Mouse (Mus musculus): ENCODE measurements around the gene Pde4b. TPM values are rescaled to one million over a fixed set of nuclear protein-coding genes. Genes with fewer than 3 reads are reported as not detected.

The Pde4b gene
- polyA plus RNA-seq, 1 experiment from 2014 or later: 9.6 TPM

GRCm38 (mm10) chr4:102302568-102302967 lies 215.2 kb downstream of the Pde4b start:
- Histone ChIP-seq H3K27me3 (no peaks in the 10 kb centered on the region), H3K9ac (no peak overlapping the region), H3K4me3 (no peak overlapping the region), H3K9me3 (no peaks in the 10 kb centered on the region), H3K36me3 (no peaks in the 10 kb centered on the region), H3K4me1 (no peaks in the 10 kb centered on the region), H3K4me2 (no peak overlapping the region), H3K27ac (no peak overlapping the region)
- no peak for ATAC-seq (ENCODE audit: insufficient number of reproducible peaks, insufficient read depth, low FRiP score, low TSS enrichment, low read depth)
- 82% methylated on average over 4 of the region's 4 CpGs for WGBS

GRCm38 (mm10) chr4:102307661-102308297 lies 220.4 kb downstream of the Pde4b start:
- H3K27ac ChIP-seq: no peak overlapping the region
- H3K9me3 ChIP-seq: no peaks in the 10 kb centered on the region
- H3K9ac ChIP-seq: no peak overlapping the region
- ATAC-seq (ENCODE audit: insufficient number of reproducible peaks, insufficient read depth, low FRiP score, low TSS enrichment, low read depth): no peak
- no peaks in the 10 kb centered on the region for H3K27me3 ChIP-seq
- no peak overlapping the region for H3K4me3 ChIP-seq
- H3K36me3 ChIP-seq: no peaks in the 10 kb centered on the region
- no peaks in the 10 kb centered on the region for H3K4me1 ChIP-seq
- no peak overlapping the region for H3K4me2 ChIP-seq
- WGBS: 73% methylated on average over 4 of the region's 4 CpGs

GRCm38 (mm10) chr4:102310630-102311029 lies 223.3 kb downstream of the Pde4b start:
- Histone ChIP-seq H3K27ac (no peak overlapping the region), H3K4me1 (0 out of 2 replicates have a peak, but pooled peaks cover 2% of the 10 kb centered on the region), H3K4me3 (no peak overlapping the region), H3K36me3 (no peaks in the 10 kb centered on the region), H3K9ac (no peak overlapping the region), H3K9me3 (no peaks in the 10 kb centered on the region), H3K27me3 (no peaks in the 10 kb centered on the region), H3K4me2 (no peak overlapping the region)
- ATAC-seq (ENCODE audit: insufficient number of reproducible peaks, insufficient read depth, low FRiP score, low TSS enrichment, low read depth): no peak

- Histone ChIP-seq H3K9me3 (no peaks in the 10 kb centered on the region), H3K4me1 (0 out of 2 replicates have a peak, but pooled peaks cover 4% of the 10 kb centered on the region), H3K4me2 (no peak overlapping the region), H3K9ac (no peak overlapping the region), H3K27me3 (no peaks in the 10 kb centered on the region), H3K4me3 (no peak overlapping the region), H3K27ac (no peak overlapping the region), H3K36me3 (no peaks in the 10 kb centered on the region)
- ATAC-seq (ENCODE audit: insufficient number of reproducible peaks, insufficient read depth, low FRiP score, low TSS enrichment, low read depth): no peak
- WGBS: 82% methylated on average over 2 of the region's 2 CpGs
These were observed 228.7 kb downstream of the Pde4b start for GRCm38 (mm10) chr4:102316011-102316410.

- H3K4me1 ChIP-seq: 0 out of 2 replicates have a peak, but pooled peaks cover 4% of the 10 kb centered on the region
- no peak for ATAC-seq (ENCODE audit: insufficient number of reproducible peaks, insufficient read depth, low FRiP score, low TSS enrichment, low read depth)
- 53% methylated on average over 5 of the region's 5 CpGs for WGBS
These were observed 229.4 kb downstream of the Pde4b start for GRCm38 (mm10) chr4:102316699-102317285.

GRCm38 (mm10) chr4:102318596-102318995 lies 231.3 kb downstream of the Pde4b start:
- no peak for ATAC-seq (ENCODE audit: insufficient number of reproducible peaks, insufficient read depth, low FRiP score, low TSS enrichment, low read depth)
- Histone ChIP-seq H3K4me3 (no peak overlapping the region), H3K4me2 (no peak overlapping the region), H3K9ac (no peak overlapping the region), H3K27ac (no peak overlapping the region), H3K36me3 (no peaks in the 10 kb centered on the region), H3K9me3 (no peaks in the 10 kb centered on the region), H3K4me1 (0 out of 2 replicates have a peak, but pooled peaks cover 4% of the 10 kb centered on the region), H3K27me3 (no peaks in the 10 kb centered on the region)
- WGBS: 86% methylated on average over 6 of the region's 6 CpGs

More at GRCm38 (mm10) chr4:102316699-102317285, 229.4 kb downstream of the Pde4b start:
- Histone ChIP-seq H3K4me2 (no peak overlapping the region), H3K36me3 (no peaks in the 10 kb centered on the region), H3K27me3 (no peaks in the 10 kb centered on the region), H3K9ac (no peak overlapping the region), H3K27ac (no peak overlapping the region), H3K9me3 (no peaks in the 10 kb centered on the region), H3K4me3 (no peak overlapping the region)

GRCm38 (mm10) chr4:102321340-102321739 lies 234.0 kb downstream of the Pde4b start:
- ATAC-seq (ENCODE audit: insufficient number of reproducible peaks, insufficient read depth, low FRiP score, low TSS enrichment, low read depth): no peak
- Histone ChIP-seq H3K9me3 (no peaks in the 10 kb centered on the region), H3K4me1 (no peaks in the 10 kb centered on the region), H3K4me2 (no peak overlapping the region), H3K27me3 (no peaks in the 10 kb centered on the region), H3K9ac (no peak overlapping the region), H3K36me3 (no peaks in the 10 kb centered on the region), H3K27ac (no peak overlapping the region), H3K4me3 (no peak overlapping the region)
- WGBS: 70% methylated on average over 3 of the region's 3 CpGs

GRCm38 (mm10) chr4:102332386-102332785 lies 245.0 kb downstream of the Pde4b start:
- no peak overlapping the region for H3K27ac ChIP-seq
- no peaks in the 10 kb centered on the region for H3K36me3 ChIP-seq
- no peak overlapping the region for H3K9ac ChIP-seq
- H3K9me3 ChIP-seq: no peaks in the 10 kb centered on the region
- no peak overlapping the region for H3K4me2 ChIP-seq
- 87% methylated on average over 2 of the region's 2 CpGs for WGBS
- ATAC-seq (ENCODE audit: insufficient number of reproducible peaks, insufficient read depth, low FRiP score, low TSS enrichment, low read depth): no peak
- H3K4me3 ChIP-seq: no peak overlapping the region
- H3K4me1 ChIP-seq: no peaks in the 10 kb centered on the region
- no peaks in the 10 kb centered on the region for H3K27me3 ChIP-seq

GRCm38 (mm10) chr4:102332885-102333284 lies 245.5 kb downstream of the Pde4b start:
- no peak overlapping the region for H3K4me2 ChIP-seq
- H3K4me1 ChIP-seq: no peaks in the 10 kb centered on the region
- H3K36me3 ChIP-seq: no peaks in the 10 kb centered on the region
- H3K27ac ChIP-seq: no peak overlapping the region
- no peak overlapping the region for H3K9ac ChIP-seq
- no peak for ATAC-seq (ENCODE audit: insufficient number of reproducible peaks, insufficient read depth, low FRiP score, low TSS enrichment, low read depth)
- H3K27me3 ChIP-seq: no peaks in the 10 kb centered on the region
- whole genome bisulfite sequencing: 84% methylated on average over 4 of the region's 4 CpGs
- H3K4me3 ChIP-seq: no peak overlapping the region
- H3K9me3 ChIP-seq: no peaks in the 10 kb centered on the region

GRCm38 (mm10) chr4:102346911-102347492 lies 259.7 kb downstream of the Pde4b start:
- Histone ChIP-seq H3K9ac (no peak overlapping the region), H3K27ac (no peak overlapping the region), H3K4me3 (no peak overlapping the region), H3K4me2 (no peak overlapping the region), H3K4me1 (peaks cover 12% of the 10 kb centered on the region), H3K36me3 (no peaks in the 10 kb centered on the region), H3K9me3 (no peaks in the 10 kb centered on the region), H3K27me3 (no peaks in the 10 kb centered on the region)
- ATAC-seq (ENCODE audit: insufficient number of reproducible peaks, insufficient read depth, low FRiP score, low TSS enrichment, low read depth): no peak
- WGBS: 57% methylated on average over 4 of the region's 4 CpGs

- ATAC-seq (ENCODE audit: insufficient number of reproducible peaks, insufficient read depth, low FRiP score, low TSS enrichment, low read depth): no peak
These were observed 264.4 kb downstream of the Pde4b start for GRCm38 (mm10) chr4:102351476-102352475.

More at GRCm38 (mm10) chr4:102351476-102352475, 264.4 kb downstream of the Pde4b start:
- H3K9me3 ChIP-seq: no peaks in the 10 kb centered on the region
- 49% methylated on average over 1 of the region's 1 CpGs for WGBS
- no peak overlapping the region for H3K9ac ChIP-seq
- no peak overlapping the region for H3K27ac ChIP-seq
- no peak overlapping the region for H3K4me2 ChIP-seq
- peaks cover 10% of the 10 kb centered on the region for H3K4me1 ChIP-seq
- no peaks in the 10 kb centered on the region for H3K36me3 ChIP-seq
- no peak overlapping the region for H3K4me3 ChIP-seq
- H3K27me3 ChIP-seq: no peaks in the 10 kb centered on the region

Data from embryonic facial prominence, embryonic 13.5 days (tissue).